Mouse (Mus musculus) embryonic facial prominence, embryonic 11.5 days (tissue): ENCODE data around the gene Lamp5. TPM values are rescaled to one million over a fixed set of nuclear protein-coding genes. Genes with fewer than 3 reads are reported as not detected.
A peak's percentile ranks its signal among the peaks of the same experiment; 100 is the strongest.

Experiments
- ATAC-seq: fragments of 200-750 bp; cut with Nextera tagmentation; replicated peaks from 2 replicates; pipeline ENCODE4 v1.8.0; 2017; ENCODE audit warnings: low read depth; ENCODE audit not compliant: insufficient number of reproducible peaks, low FRiP score, low TSS enrichment
- DNase-seq: peaks from one replicate; pipeline ENCODE4 v3.0.0-alpha.2; 2015; ENCODE audit warnings: low spot score
- H3K27ac ChIP-seq: fragments of 300-500 bp; sonication (generic); replicated peaks from 2 replicates; pipeline ENCODE4 v1.5.1; 2014; ENCODE audit warnings: mild to moderate bottlenecking, low read depth, low read length, control low read depth
- H3K27me3 ChIP-seq: fragments of 300-500 bp; sonication (generic); 2 replicates; pipeline ENCODE4 v1.6.1; 2014; ENCODE audit warnings: mild to moderate bottlenecking, low read length, moderate library complexity, mixed read lengths; ENCODE audit not compliant: control insufficient read depth, insufficient read depth
- H3K36me3 ChIP-seq: fragments of 300-500 bp; sonication (generic); replicated peaks from 2 replicates; pipeline ENCODE4 v1.6.1; 2014; ENCODE audit warnings: low read depth, mild to moderate bottlenecking, low read length, moderate library complexity, mixed read lengths; ENCODE audit not compliant: control insufficient read depth, insufficient read depth
- H3K4me1 ChIP-seq: fragments of 300-500 bp; sonication (generic); 2 replicates; pipeline ENCODE4 v1.6.1; 2014; ENCODE audit warnings: low read length, mixed read lengths; ENCODE audit not compliant: control insufficient read depth, insufficient read depth
- H3K4me2 ChIP-seq: fragments of 300-500 bp; sonication (generic); 2 replicates; pipeline ENCODE4 v1.6.1; 2014; ENCODE audit warnings: low read depth, mild to moderate bottlenecking, control low read depth, low read length, moderate library complexity
- H3K4me3 ChIP-seq: fragments of 300-500 bp; sonication (generic); 2 replicates; pipeline ENCODE4 v1.5.1; 2014; ENCODE audit warnings: low read depth, low read length, control low read depth
- H3K9ac ChIP-seq: fragments of 300-500 bp; sonication (generic); replicated peaks from 2 replicates; pipeline ENCODE4 v1.6.1; 2014; ENCODE audit warnings: mild to moderate bottlenecking, control low read depth, low read length
- H3K9me3 ChIP-seq: fragments of 300-500 bp; sonication (generic); replicated peaks from 2 replicates; pipeline ENCODE4 v1.6.1; 2016; ENCODE audit warnings: mild to moderate bottlenecking, low read length, inconsistent platforms, mixed read lengths; ENCODE audit not compliant: control insufficient read depth
- WGBS: fragments of 180-500 bp; shearing (Covaris S2); extraction: QIAGEN DNeasy Blood & Tissue Kit; methylation state at CpG from one replicate; pipeline ENCODE4 v1.1.7; 2014; 5-methylcytosine and 5-hydroxymethylcytosine counted together
- polyA plus RNA-seq: library from polyadenylated mRNA; unstranded; fragments of >200 nt; fragmentation: Nextera tagmentation; extraction: Ambion mirVana; gene quantifications from 2 replicates; pipeline ENCODE4 v1.2.1, GENCODE M21; 2014

The Lamp5 gene
- polyA plus RNA-seq, 1 experiment from 2014 or later, result 3.1 TPM

GRCm38 (mm10) chr2:136058398-136058797, 6.4 kb downstream of the Lamp5 start:
- DNase-seq (peak; percentile 14), ATAC-seq (0 out of 2 replicates have a peak, but pooled peaks have one; percentile 25)
- peak overlapping the region; percentile 21 for H3K4me3 ChIP-seq
- H3K4me2 ChIP-seq, result peak overlapping the region; percentile 49
- H3K9me3 ChIP-seq, result no peaks in the 10 kb centered on the region
- peaks cover 23% of the 10 kb centered on the region for H3K27me3 ChIP-seq
- H3K36me3 ChIP-seq, result no peaks in the 10 kb centered on the region
- peaks cover 2% of the 10 kb centered on the region; the same call in 1 of the 2 replicates for H3K4me1 ChIP-seq
- 0 out of 2 replicates have a peak overlapping the region, but pooled peaks have one; percentile 9 for H3K9ac ChIP-seq
- H3K27ac ChIP-seq, result no peak overlapping the region
- WGBS, result 5% methylated on average over 7 of the region's 7 CpGs

- ATAC-seq (0 out of 2 replicates have a peak, but pooled peaks have one; percentile 15), DNase-seq (peak; percentile 27)
- no peaks in the 10 kb centered on the region for H3K36me3 ChIP-seq
- under 1% methylated on average over 37 of the region's 37 CpGs for WGBS
- H3K4me1 ChIP-seq, result peaks cover 2% of the 10 kb centered on the region; the same call in 1 of the 2 replicates
- 0 out of 2 replicates have a peak overlapping the region, but pooled peaks have one; percentile 22 for H3K9ac ChIP-seq
- no peak overlapping the region for H3K27ac ChIP-seq
- H3K4me2 ChIP-seq, result peak overlapping the region; percentile 76
- no peaks in the 10 kb centered on the region for H3K9me3 ChIP-seq
- peak overlapping the region; percentile 32 for H3K4me3 ChIP-seq
- peaks cover 23% of the 10 kb centered on the region for H3K27me3 ChIP-seq
Measured at GRCm38 (mm10) chr2:136059029-136059669, 7.1 kb downstream of the Lamp5 start.

- no peak for DNase-seq
- peaks cover 2% of the 10 kb centered on the region; the same call in 1 of the 2 replicates for H3K4me1 ChIP-seq
- no peak overlapping the region for H3K4me3 ChIP-seq
- H3K36me3 ChIP-seq, result no peaks in the 10 kb centered on the region
- no peak for ATAC-seq
- H3K27ac ChIP-seq, result no peak overlapping the region
- no peaks in the 10 kb centered on the region for H3K9me3 ChIP-seq
- no peak overlapping the region for H3K4me2 ChIP-seq
- 71% methylated on average over 1 of the region's 1 CpGs for WGBS
- H3K27me3 ChIP-seq, result peaks cover 4% of the 10 kb centered on the region; the same call in 1 of the 2 replicates
- no peak overlapping the region for H3K9ac ChIP-seq
Measured at GRCm38 (mm10) chr2:136064356-136064755, 12.3 kb downstream of the Lamp5 start.

GRCm38 (mm10) chr2:136095978-136096377, 43.9 kb downstream of the Lamp5 start:
- 66% methylated on average over 2 of the region's 2 CpGs for WGBS
- no peaks in the 10 kb centered on the region for H3K36me3 ChIP-seq
- no peak overlapping the region for H3K9ac ChIP-seq
- H3K4me3 ChIP-seq, result no peak overlapping the region
- no peak overlapping the region for H3K27ac ChIP-seq
- no peaks in the 10 kb centered on the region for H3K9me3 ChIP-seq
- no peaks in the 10 kb centered on the region for H3K4me1 ChIP-seq
- no peaks in the 10 kb centered on the region for H3K27me3 ChIP-seq
- ATAC-seq (no peak), DNase-seq (no peak)
- no peak overlapping the region for H3K4me2 ChIP-seq

GRCm38 (mm10) chr2:136097143-136097542, 45.1 kb downstream of the Lamp5 start:
- Histone ChIP-seq H3K4me2 (no peak overlapping the region), H3K27ac (no peak overlapping the region), H3K4me3 (no peak overlapping the region), H3K9ac (no peak overlapping the region), H3K9me3 (no peaks in the 10 kb centered on the region), H3K36me3 (no peaks in the 10 kb centered on the region), H3K4me1 (no peaks in the 10 kb centered on the region), H3K27me3 (no peaks in the 10 kb centered on the region)
- WGBS, result 89% methylated on average over 3 of the region's 3 CpGs
- DNase-seq (no peak), ATAC-seq (no peak)

GRCm38 (mm10) chr2:136107597-136107996, 55.6 kb downstream of the Lamp5 start:
- Histone ChIP-seq H3K4me2 (no peak overlapping the region), H3K27me3 (no peaks in the 10 kb centered on the region), H3K27ac (no peak overlapping the region), H3K36me3 (no peaks in the 10 kb centered on the region), H3K9me3 (no peaks in the 10 kb centered on the region), H3K4me1 (no peaks in the 10 kb centered on the region; the same call in 1 of the 2 replicates), H3K9ac (no peak overlapping the region), H3K4me3 (no peak overlapping the region)
- ATAC-seq (no peak; the same call in 1 of the 2 replicates), DNase-seq (no peak)

GRCm38 (mm10) chr2:136108124-136109037, 56.3 kb downstream of the Lamp5 start:
- no peak overlapping the region; the same call in 1 of the 2 replicates for H3K9ac ChIP-seq
- H3K4me1 ChIP-seq, result no peaks in the 10 kb centered on the region; the same call in 1 of the 2 replicates
- H3K4me3 ChIP-seq, result no peak overlapping the region
- 23% methylated on average over 6 of the region's 6 CpGs for WGBS
- no peaks in the 10 kb centered on the region for H3K27me3 ChIP-seq
- H3K36me3 ChIP-seq, result no peaks in the 10 kb centered on the region
- no peak overlapping the region for H3K4me2 ChIP-seq
- DNase-seq (peak; percentile 12), ATAC-seq (peak; percentile 87)
- H3K9me3 ChIP-seq, result no peaks in the 10 kb centered on the region
- no peak overlapping the region for H3K27ac ChIP-seq

- H3K27me3 ChIP-seq, result no peaks in the 10 kb centered on the region
- H3K36me3 ChIP-seq, result no peaks in the 10 kb centered on the region
- no peaks in the 10 kb centered on the region; the same call in 1 of the 2 replicates for H3K4me1 ChIP-seq
- H3K9me3 ChIP-seq, result no peaks in the 10 kb centered on the region
- H3K27ac ChIP-seq, result no peak overlapping the region
- DNase-seq (no peak), ATAC-seq (no peak)
- no peak overlapping the region for H3K4me3 ChIP-seq
- no peak overlapping the region for H3K4me2 ChIP-seq
- H3K9ac ChIP-seq, result no peak overlapping the region; the same call in 1 of the 2 replicates
- 17% methylated on average over 2 of the region's 2 CpGs for WGBS
Measured at GRCm38 (mm10) chr2:136109038-136109363, 57.0 kb downstream of the Lamp5 start.
